Mouse (Mus musculus) MEL (cell line): ENCODE results near the gene Thsd7b. TPM values are rescaled to one million over a fixed set of nuclear protein-coding genes. Genes with fewer than 3 reads are reported as not detected.

Experiments
- DNase-seq: peaks from one replicate; pipeline ENCODE4 v3.0.0; 2011; ENCODE audit warnings: low read depth, low spot score
- H3K27ac ChIP-seq: 2 replicates; pipeline ENCODE4 v1.5.1; 2012; ENCODE audit warnings: low read depth, mild to moderate bottlenecking, control low read depth, low read length, moderate library complexity; ENCODE audit not compliant: control insufficient read depth
- H3K27me3 ChIP-seq, 2 experiments: fragments of 150-350 bp in 1 of 2; sonication (generic) in 1 of 2; 2 replicates each; pipeline ENCODE4 v1.6.1; 2012; ENCODE audit warnings: low read length in 2 of 2, mild to moderate bottlenecking in 2 of 2, improper control_type of control experiment in 1 of 2, moderate library complexity in 1 of 2; ENCODE audit not compliant: insufficient read depth in 2 of 2, control insufficient read depth in 1 of 2
- H3K36me3 ChIP-seq, 2 experiments: 2 replicates each; pipeline ENCODE4 v1.6.1; 2012 to 2014; ENCODE audit warnings: low read length in 2 of 2, improper control_type of control experiment in 1 of 2, inconsistent platforms in 1 of 2, mild to moderate bottlenecking in 1 of 2; ENCODE audit not compliant: insufficient read depth in 2 of 2, control insufficient read depth in 1 of 2
- H3K4me1 ChIP-seq, 2 experiments: fragments of 150-350 bp in 1 of 2; sonication (generic) in 1 of 2; 2 replicates each; pipeline ENCODE4 v1.6.1; 2012; ENCODE audit warnings: low read length in 2 of 2, improper control_type of control experiment in 1 of 2, mild to moderate bottlenecking in 1 of 2; ENCODE audit not compliant: insufficient read depth in 2 of 2, control insufficient read depth in 1 of 2
- H3K4me3 ChIP-seq, 2 experiments: fragments of 150-350 bp in 1 of 2; sonication (generic) in 1 of 2; 2 replicates each; pipeline ENCODE4 v1.5.1; 2012; ENCODE audit warnings: low read depth in 2 of 2, low read length in 2 of 2, mild to moderate bottlenecking in 2 of 2, moderate library complexity in 2 of 2, control low read depth in 1 of 2, improper control_type of control experiment in 1 of 2; ENCODE audit not compliant: control insufficient read depth in 1 of 2, insufficient read depth in 1 of 2
- H3K79me2 ChIP-seq: 2 replicates; pipeline ENCODE4 v1.6.1; 2012; ENCODE audit warnings: mild to moderate bottlenecking, low read length, moderate library complexity; ENCODE audit not compliant: control insufficient read depth, poor library complexity, insufficient read depth
- H3K9ac ChIP-seq: 2 replicates; pipeline ENCODE4 v1.6.1; 2012; ENCODE audit warnings: low read depth, mild to moderate bottlenecking, control low read depth, low read length, moderate library complexity; ENCODE audit not compliant: control insufficient read depth, poor library complexity, severe bottlenecking
- H3K9me3 ChIP-seq: fragments of 150-350 bp; sonication (generic); replicated peaks from 2 replicates; pipeline ENCODE4 v1.6.1; 2012; ENCODE audit warnings: mild to moderate bottlenecking, low read length, improper control_type of control experiment, moderate library complexity; ENCODE audit not compliant: insufficient read depth
- CTCF ChIP-seq, 3 experiments: IDR thresholded peaks in 2 of 3; conservative IDR thresholded peaks in 1 of 3; 2 replicates each; pipeline ENCODE4 v1.5.1; 2011 to 2012; ENCODE audit warnings: low read length in 3 of 3, low read depth in 2 of 3, mild to moderate bottlenecking in 2 of 3, improper control_type of control experiment in 1 of 3, inconsistent platforms in 1 of 3, mixed read lengths in 1 of 3, moderate library complexity in 1 of 3; ENCODE audit not compliant: control insufficient read depth in 1 of 3, insufficient read depth in 1 of 3, poor library complexity in 1 of 3, severe bottlenecking in 1 of 3
- EP300 ChIP-seq, 2 experiments: IDR thresholded peaks; 2 replicates each; pipeline ENCODE4 v1.6.1; 2011; ENCODE audit warnings: improper control_type of control experiment in 2 of 2, low read length in 2 of 2, low read depth in 1 of 2, mild to moderate bottlenecking in 1 of 2
- ETS1 ChIP-seq: IDR thresholded peaks from 2 replicates; pipeline ENCODE4 v1.6.1; 2012; ENCODE audit warnings: low read depth, mild to moderate bottlenecking, inconsistent platforms, low read length, improper control_type of control experiment, moderate library complexity
- GABPA ChIP-seq: IDR thresholded peaks from 2 replicates; pipeline ENCODE4 v1.6.1; 2012; ENCODE audit warnings: low read depth, mild to moderate bottlenecking, inconsistent platforms, low read length, improper control_type of control experiment, moderate library complexity
- GATA1 ChIP-seq: IDR thresholded peaks from 2 replicates; pipeline ENCODE4 v1.6.1; 2011; ENCODE audit warnings: low read depth, low read length, improper control_type of control experiment
- JUND ChIP-seq: IDR thresholded peaks from 2 replicates; pipeline ENCODE4 v1.6.1; 2011; ENCODE audit warnings: low read depth, mild to moderate bottlenecking, improper control_type of control experiment, low read length
- KAT2A ChIP-seq: conservative IDR thresholded peaks from 2 replicates; pipeline ENCODE4 v1.6.1; 2012; ENCODE audit warnings: low read depth, low read length, improper control_type of control experiment, inconsistent platforms
- MAX ChIP-seq: IDR thresholded peaks from 2 replicates; pipeline ENCODE4 v1.6.1; 2011; ENCODE audit warnings: low read length, improper control_type of control experiment
- MYB ChIP-seq: IDR thresholded peaks from 2 replicates; pipeline ENCODE4 v1.6.1; 2011; ENCODE audit warnings: mild to moderate bottlenecking, low read depth, low read length, improper control_type of control experiment
- MYC ChIP-seq: IDR thresholded peaks from 2 replicates; pipeline ENCODE4 v1.6.1; 2011; ENCODE audit warnings: low read depth, mild to moderate bottlenecking, low read length, improper control_type of control experiment, moderate library complexity
- NRF1 ChIP-seq: IDR thresholded peaks from 2 replicates; pipeline ENCODE4 v1.6.1; 2014; ENCODE audit warnings: low read depth, mild to moderate bottlenecking, inconsistent platforms, low read length, improper control_type of control experiment, moderate library complexity; ENCODE audit not compliant: poor library complexity, insufficient read depth, severe bottlenecking
- POLR2A ChIP-seq, 2 experiments: IDR thresholded peaks; 2 replicates each; pipeline ENCODE4 v1.6.1; 2011 to 2012; ENCODE audit warnings: low read length in 2 of 2, mild to moderate bottlenecking in 2 of 2, control low read depth in 1 of 2, improper control_type of control experiment in 1 of 2, low read depth in 1 of 2, moderate library complexity in 1 of 2; ENCODE audit not compliant: control insufficient read depth in 1 of 2, insufficient read depth in 1 of 2, poor library complexity in 1 of 2
- POLR2AphosphoS2 ChIP-seq: IDR thresholded peaks from 2 replicates; pipeline ENCODE4 v1.6.1; 2011; ENCODE audit warnings: low read length, improper control_type of control experiment
- RAD21 ChIP-seq: IDR thresholded peaks from 2 replicates; pipeline ENCODE4 v1.6.1; 2011; ENCODE audit warnings: mild to moderate bottlenecking, low read depth, low read length, improper control_type of control experiment
- RCOR1 ChIP-seq: IDR thresholded peaks from 2 replicates; pipeline ENCODE4 v1.6.1; 2012; ENCODE audit warnings: low read depth, mild to moderate bottlenecking, inconsistent platforms, low read length, improper control_type of control experiment
- TAL1 ChIP-seq: IDR thresholded peaks from 2 replicates; pipeline ENCODE4 v1.6.1; 2012; ENCODE audit warnings: mild to moderate bottlenecking, inconsistent platforms, low read length, moderate library complexity, mixed read lengths
- TCF12 ChIP-seq: IDR thresholded peaks from 2 replicates; pipeline ENCODE4 v1.6.1; 2014; ENCODE audit warnings: low read depth, mild to moderate bottlenecking, inconsistent platforms, low read length, improper control_type of control experiment, moderate library complexity
- UBTF ChIP-seq: IDR thresholded peaks from 2 replicates; pipeline ENCODE4 v1.6.1; 2012; ENCODE audit warnings: low read depth, mild to moderate bottlenecking, inconsistent platforms, low read length, improper control_type of control experiment, moderate library complexity, borderline replicate concordance; ENCODE audit not compliant: insufficient read depth
- USF1 ChIP-seq: IDR thresholded peaks from 2 replicates; pipeline ENCODE4 v1.6.1; 2014; ENCODE audit warnings: low read depth, mild to moderate bottlenecking, inconsistent platforms, low read length, improper control_type of control experiment, moderate library complexity
- ZC3H11A ChIP-seq: IDR thresholded peaks from 2 replicates; pipeline ENCODE4 v1.6.1; 2012; ENCODE audit warnings: low read depth, mild to moderate bottlenecking, inconsistent platforms, low read length, improper control_type of control experiment
- ZMIZ1 ChIP-seq: IDR thresholded peaks from 2 replicates; pipeline ENCODE4 v1.6.1; 2012; ENCODE audit warnings: low read depth, mild to moderate bottlenecking, inconsistent platforms, low read length, improper control_type of control experiment, moderate library complexity
- ZNF384 ChIP-seq: IDR thresholded peaks from 2 replicates; pipeline ENCODE4 v1.6.1; 2012; ENCODE audit warnings: low read depth, mild to moderate bottlenecking, inconsistent platforms, low read length, improper control_type of control experiment
- polyA plus RNA-seq, 2 experiments: library from polyadenylated mRNA; stranded (reverse) in 1 of 2; unstranded in 1 of 2; fragments of >175 nt in 1 of 2; fragments of >200 nt in 1 of 2; gene quantifications; 2 replicates each; pipeline versions ENCODE4 v1.2.1 to v1.2.4; 2012; ENCODE audit warnings: low replicate concordance in 2 of 2, low read depth in 1 of 2; ENCODE audit not compliant: insufficient read length in 2 of 2, insufficient read depth in 1 of 2, missing spikeins in 1 of 2
- total RNA-seq: library from RNA; depleted of rRNA; stranded (reverse); fragments of 300-350 nt; gene quantifications from 2 replicates; pipeline ENCODE4 v1.2.3, GENCODE M21; 2012

Gene Thsd7b
- total and polyA plus RNA-seq, 3 experiments: not detected

- TF ChIP-seq TCF12 (no peak), EP300 (IDR thresholded peaks at IDR 0.05; ENCODE audit: low read depth in 1 of 2, low read length in 2 of 2) (no peak), ZC3H11A (no peak), UBTF (no peak), KAT2A (no peak), ZNF384 (no peak), CTCF (IDR thresholded peaks at IDR 0.05 in 2 of 3, conservative IDR thresholded peaks at IDR 0.05 in 1 of 3; ENCODE audit: control insufficient read depth in 1 of 3, insufficient read depth in 1 of 3, low read depth in 2 of 3, low read length in 3 of 3, poor library complexity in 1 of 3, severe bottlenecking in 1 of 3) (no peak), MYC (no peak), RAD21 (no peak), MYB (no peak), ZMIZ1 (no peak), GABPA (no peak), POLR2AphosphoS2 (no peak), NRF1 (no peak), ETS1 (no peak), TAL1 (no peak), POLR2A (IDR thresholded peaks at IDR 0.05; ENCODE audit: control insufficient read depth in 1 of 2, insufficient read depth in 1 of 2, low read depth in 1 of 2, low read length in 2 of 2, poor library complexity in 1 of 2) (no peak), USF1 (no peak), RCOR1 (no peak)
Observed at GRCm38 (mm10) chr1:129493929-129494328, 220.8 kb downstream of the Thsd7b start.

DNA sequence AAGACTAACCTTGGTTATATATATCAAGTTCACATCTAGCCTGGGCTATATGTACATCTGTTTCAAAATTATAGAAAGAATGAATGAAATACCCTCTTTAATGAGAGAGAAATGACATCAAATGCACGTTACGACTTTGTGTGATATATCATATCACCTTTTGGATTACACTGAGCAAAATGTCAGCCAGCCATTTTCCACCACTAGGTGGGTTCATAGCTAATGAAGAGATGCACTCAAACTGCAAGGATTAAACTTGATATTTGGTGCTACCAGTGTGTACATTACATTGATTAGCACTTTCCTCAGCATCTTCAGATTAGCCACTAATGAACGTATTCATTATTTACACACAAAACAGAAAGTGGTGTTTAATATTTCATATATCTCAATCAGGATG, 228.6 kb downstream of the Thsd7b start:
- Histone ChIP-seq H3K4me3 (no peak overlapping the region), H3K79me2 (no peaks in the 10 kb centered on the region), H3K4me1 (no peaks in the 10 kb centered on the region), H3K27ac (no peak overlapping the region), H3K9ac (no peak overlapping the region), H3K27me3 (no peaks in the 10 kb centered on the region), H3K9me3 (no peaks in the 10 kb centered on the region), H3K36me3 (no peaks in the 10 kb centered on the region)
- no peak for DNase-seq
- TF ChIP-seq JUND (no peak), GATA1 (no peak), MAX (no peak)

More at GRCm38 (mm10) chr1:129493929-129494328, 220.8 kb downstream of the Thsd7b start:
- Histone ChIP-seq H3K4me1 (no peaks in the 10 kb centered on the region), H3K27me3 (no peaks in the 10 kb centered on the region), H3K9me3 (no peaks in the 10 kb centered on the region), H3K36me3 (no peaks in the 10 kb centered on the region), H3K27ac (no peak overlapping the region), H3K79me2 (no peaks in the 10 kb centered on the region), H3K9ac (no peak overlapping the region), H3K4me3 (no peak overlapping the region)
- DNase-seq: no peak
